Mouse (Mus musculus): ENCODE data around the gene Timp4. TPM values are rescaled to one million over a fixed set of nuclear protein-coding genes. Genes with fewer than 3 reads are reported as not detected.

The Timp4 gene
- polyA plus RNA-seq, 1 experiment from 2014 or later = 1.2 TPM

- no peak for ATAC-seq (ENCODE audit: low FRiP score, low read depth)
- 78% methylated on average over 3 of the region's 3 CpGs for WGBS
- no peak overlapping the region for H3K27ac ChIP-seq
- no peak overlapping the region for H3K4me2 ChIP-seq (replicated peaks)
- H3K9me3 ChIP-seq = no peaks in the 10 kb centered on the region
- H3K4me1 ChIP-seq = no peaks in the 10 kb centered on the region
- H3K4me3 ChIP-seq = no peak overlapping the region
- no peak overlapping the region for H3K9ac ChIP-seq
- no peaks in the 10 kb centered on the region for H3K36me3 ChIP-seq
- no peaks in the 10 kb centered on the region for H3K27me3 ChIP-seq (replicated peaks)
Measured at GRCm38 (mm10) chr6:115225519-115225918, 26.5 kb downstream of the Timp4 start.

GRCm38 (mm10) chr6:115221215-115221641 is 30.8 kb downstream of the Timp4 start:
- Histone ChIP-seq H3K4me3 (no peak overlapping the region), H3K36me3 (no peaks in the 10 kb centered on the region), H3K9me3 (no peaks in the 10 kb centered on the region), H3K4me1 (no peaks in the 10 kb centered on the region), H3K9ac (no peak overlapping the region), H3K4me2 (replicated peaks) (no peak overlapping the region), H3K27ac (no peak overlapping the region), H3K27me3 (replicated peaks) (no peaks in the 10 kb centered on the region)
- 80% methylated on average over 8 of the region's 8 CpGs for WGBS
- no peak for ATAC-seq (ENCODE audit: low FRiP score, low read depth)

GRCm38 (mm10) chr6:115213129-115213528 is 38.9 kb downstream of the Timp4 start:
- WGBS = 46% methylated on average over 5 of the region's 5 CpGs
- Histone ChIP-seq H3K9me3 (no peaks in the 10 kb centered on the region), H3K9ac (no peak overlapping the region), H3K4me3 (no peak overlapping the region), H3K36me3 (no peaks in the 10 kb centered on the region), H3K27me3 (replicated peaks) (no peaks in the 10 kb centered on the region), H3K4me2 (replicated peaks) (no peak overlapping the region), H3K27ac (no peak overlapping the region), H3K4me1 (peaks cover 5% of the 10 kb centered on the region; the same call in 1 of the 2 replicates)
- ATAC-seq (ENCODE audit: low FRiP score, low read depth) = no peak

DNA sequence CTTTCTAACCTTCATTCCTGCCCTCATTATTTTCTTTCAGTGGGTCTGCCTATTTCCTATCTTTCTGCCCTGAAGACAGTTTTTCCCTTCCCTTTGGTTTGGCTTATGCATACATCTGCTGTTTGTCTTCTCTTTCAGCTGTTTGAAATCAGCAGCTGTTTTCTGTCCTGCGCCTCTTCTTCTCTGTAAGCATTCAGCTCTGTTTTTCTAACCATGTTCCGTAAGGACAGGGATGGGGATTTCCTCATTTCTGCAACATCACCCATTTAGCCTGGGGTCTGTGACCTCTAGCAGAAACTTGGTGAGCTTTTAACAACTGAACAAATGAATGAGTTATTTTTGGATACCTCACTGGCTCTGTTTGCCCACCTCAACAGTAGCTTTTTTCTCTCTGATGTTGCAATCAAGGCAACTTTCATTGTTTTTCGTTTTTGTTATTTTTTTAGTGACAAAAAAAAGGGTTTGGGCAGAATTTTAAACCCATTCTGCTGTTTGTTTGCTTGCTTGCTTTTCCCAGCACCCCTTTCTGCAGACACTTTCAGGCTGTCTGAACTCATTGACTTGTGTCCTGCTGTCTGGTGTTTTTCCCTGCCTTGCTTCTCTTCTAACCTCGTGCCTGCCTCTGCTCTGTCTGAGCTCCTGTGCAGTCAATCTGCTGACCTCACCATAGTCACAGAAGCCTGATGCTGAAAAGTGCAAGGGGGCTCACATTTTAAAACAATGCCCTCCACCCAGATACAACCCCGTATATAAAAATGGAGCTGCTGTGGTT is 39.7 kb downstream of the Timp4 start:
- H3K27ac ChIP-seq = no peak overlapping the region
- no peak for ATAC-seq (ENCODE audit: low FRiP score, low read depth)
- 60% methylated on average over 5 of the region's 5 CpGs for WGBS

DNA sequence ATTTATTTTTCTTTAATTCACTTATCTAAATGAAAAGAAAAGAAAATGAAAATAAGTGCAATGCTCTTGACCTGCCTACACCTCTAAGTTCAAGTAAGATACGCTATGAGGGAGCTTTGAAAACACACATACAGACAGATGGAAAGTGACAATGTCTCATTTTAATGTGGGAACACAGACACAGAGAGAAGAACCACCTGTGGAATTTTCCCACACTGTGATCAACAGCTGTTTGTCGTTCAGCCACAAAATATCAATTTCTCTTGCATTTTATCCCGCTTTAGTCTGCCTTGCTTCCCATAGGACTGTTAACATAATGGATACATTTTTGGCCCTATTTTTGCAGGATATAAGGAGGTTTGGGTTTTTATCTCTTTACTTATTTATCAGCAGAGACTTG is 41.2 kb downstream of the Timp4 start:
- ATAC-seq (ENCODE audit: low FRiP score, low read depth) = no peak
- peaks cover 5% of the 10 kb centered on the region; the same call in 1 of the 2 replicates for H3K4me1 ChIP-seq
- H3K27me3 ChIP-seq (replicated peaks) = no peaks in the 10 kb centered on the region
- H3K36me3 ChIP-seq = no peaks in the 10 kb centered on the region
- H3K4me3 ChIP-seq = no peak overlapping the region
- no peaks in the 10 kb centered on the region for H3K9me3 ChIP-seq
- H3K27ac ChIP-seq = no peak overlapping the region
- no peak overlapping the region for H3K4me2 ChIP-seq (replicated peaks)
- WGBS = 93% methylated on average over 3 of the region's 3 CpGs
- H3K9ac ChIP-seq = no peak overlapping the region

More for the DNA sequence above, 39.7 kb downstream of the Timp4 start:
- Histone ChIP-seq H3K27me3 (replicated peaks) (no peaks in the 10 kb centered on the region), H3K4me2 (replicated peaks) (no peak overlapping the region), H3K36me3 (no peaks in the 10 kb centered on the region), H3K4me1 (peaks cover 5% of the 10 kb centered on the region; the same call in 1 of the 2 replicates), H3K4me3 (no peak overlapping the region), H3K9ac (no peak overlapping the region), H3K9me3 (no peaks in the 10 kb centered on the region)

- Histone ChIP-seq H3K9me3 (no peaks in the 10 kb centered on the region), H3K4me2 (replicated peaks) (no peak overlapping the region), H3K4me3 (no peak overlapping the region), H3K27ac (no peak overlapping the region), H3K4me1 (peaks cover 5% of the 10 kb centered on the region; the same call in 1 of the 2 replicates), H3K36me3 (no peaks in the 10 kb centered on the region), H3K27me3 (replicated peaks) (no peaks in the 10 kb centered on the region), H3K9ac (no peak overlapping the region)
- 80% methylated on average over 2 of the region's 2 CpGs for WGBS
- no peak for ATAC-seq (ENCODE audit: low FRiP score, low read depth)
Measured at GRCm38 (mm10) chr6:115210187-115210586, 41.8 kb downstream of the Timp4 start.

GRCm38 (mm10) chr6:115203029-115203428 is 49.0 kb downstream of the Timp4 start:
- no peak for ATAC-seq (ENCODE audit: low FRiP score, low read depth)
- no peak overlapping the region for H3K4me2 ChIP-seq (replicated peaks)
- H3K9me3 ChIP-seq = no peaks in the 10 kb centered on the region
- H3K9ac ChIP-seq = no peak overlapping the region
- H3K27me3 ChIP-seq (replicated peaks) = no peaks in the 10 kb centered on the region
- no peak overlapping the region for H3K27ac ChIP-seq
- no peaks in the 10 kb centered on the region for H3K4me1 ChIP-seq
- H3K4me3 ChIP-seq = no peak overlapping the region
- H3K36me3 ChIP-seq = no peaks in the 10 kb centered on the region
- 80% methylated on average over 3 of the region's 3 CpGs for WGBS

DNA sequence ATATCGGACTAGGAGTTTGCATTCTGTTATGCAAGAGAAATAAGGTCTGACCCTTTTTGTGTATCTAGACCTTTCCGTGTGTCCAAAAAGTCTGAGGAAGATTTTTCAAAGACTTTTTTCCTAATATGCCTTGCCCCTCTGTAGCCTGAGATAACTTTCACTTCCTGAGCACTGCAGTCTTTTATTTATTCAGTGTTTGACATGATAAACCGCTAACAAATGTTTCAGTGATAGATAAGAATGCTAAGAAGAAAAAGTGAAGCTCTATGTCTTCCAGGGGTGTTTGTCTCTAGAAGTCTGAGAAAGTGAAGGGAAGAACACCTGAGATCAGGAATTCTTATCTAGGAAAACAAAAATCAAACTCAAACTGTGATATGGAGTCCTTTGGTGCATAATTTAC is 51.3 kb downstream of the Timp4 start:
- 88% methylated on average over 3 of the region's 3 CpGs for WGBS
- Histone ChIP-seq H3K4me3 (no peak overlapping the region), H3K27ac (no peak overlapping the region), H3K4me1 (no peaks in the 10 kb centered on the region), H3K4me2 (replicated peaks) (no peak overlapping the region), H3K9me3 (no peaks in the 10 kb centered on the region), H3K27me3 (replicated peaks) (no peaks in the 10 kb centered on the region), H3K9ac (no peak overlapping the region), H3K36me3 (no peaks in the 10 kb centered on the region)
- no peak for ATAC-seq (ENCODE audit: low FRiP score, low read depth)

Other genes starting within 250 kb of the Timp4 start
- gene Tamm41, start 214.3 kb downstream of the Timp4 start, polyA plus RNA-seq (2016; fragmentation: Nextera tagmentation; extraction: Ambion mirVana) = 57.9 and 58.8 TPM in 2 replicates
- 17.4 and 23.0 TPM in 2 replicates for gene Syn2, start 117.3 kb downstream of the Timp4 start, polyA plus RNA-seq (2016; fragmentation: Nextera tagmentation; extraction: Ambion mirVana)
- not detected in 2 replicates for gene Gm17482, start 24.9 kb downstream of the Timp4 start, polyA plus RNA-seq (2016; fragmentation: Nextera tagmentation; extraction: Ambion mirVana)
- gene Pparg, start 108.7 kb upstream of the Timp4 start, polyA plus RNA-seq (2016; fragmentation: Nextera tagmentation; extraction: Ambion mirVana) = 0.33 and 0.80 TPM in 2 replicates